In genomic region chr9:3328054-3328595, GRCm38 (mm10) we compare ENCODE assay signal across 19 mouse cellular contexts. TPM values are rescaled to one million over a fixed set of nuclear protein-coding genes. Genes with fewer than 3 reads are reported as not detected.
DNase-seq lines count a peak whose midpoint lies in the region; ATAC-seq and TF ChIP-seq lines count a peak whose summit lies in the region.
"Had no signal": no experiment of that assay in that cellular context is flagged by ENCODE, and none has a peak within 500 bp of the region (broad histone marks: within the 10 kb centered on the region; RNA-seq: fewer than 3 reads in every experiment).

No protein-coding gene starts in this region.

- DNase-seq in liver, result peak; percentile 55
- DNase-seq in thymus, postnatal 10 days (ENCODE audit: low spot score in 2 of 2), result no peak
- no peak for DNase-seq in left cerebral cortex, postnatal 36 days (ENCODE audit: low spot score in 2 of 2)
- DNase-seq in thymus, postnatal 14 days, result no peak
- DNase-seq: adrenal gland, adult 8-10 months; cerebellum, adult 2 months; gastrocnemius, postnatal 10 days; heart, adult 18-20 months; kidney, adult 11 months; kidney, postnatal 36 days; layer of hippocampus, adult 9-11 months; right cerebral cortex, postnatal 25 days; thymus, adult 2 months had no signal

- TF ChIP-seq POLR2A in bone marrow, adult 2 months (IDR thresholded peaks at IDR 0.05; ENCODE audit: borderline replicate concordance, control insufficient read depth, low read depth, low read length), result no peak

- intact Hi-C loops in left cerebral cortex, postnatal 36 days (cut with DNase I), result no loop called here

- 55% methylated on average over 3 of the region's 3 CpGs for WGBS in bone marrow, adult 2 months

- no peaks in the 10 kb centered on the region; the same call in 1 of the 2 replicates for H3K4me1 ChIP-seq in bone marrow, adult 2 months (ENCODE audit: control insufficient read depth, insufficient read depth, low read length)
- H3K4me1 ChIP-seq: hindbrain, embryonic 13.5 days; neural tube, embryonic 12.5 days had no signal

- H3K27ac ChIP-seq in bone marrow, adult 2 months (ENCODE audit: control insufficient read depth, insufficient read depth, low read depth, low read length, poor library complexity), result peak overlapping the region; percentile 79
- H3K27ac ChIP-seq: hindbrain, embryonic 13.5 days; neural tube, embryonic 12.5 days had no signal

- H3K4me3 ChIP-seq in bone marrow, adult 2 months (replicated peaks; ENCODE audit: control insufficient read depth, low read depth, low read length), result no peak overlapping the region
- H3K4me3 ChIP-seq: hindbrain, embryonic 13.5 days; neural tube, embryonic 12.5 days had no signal

- peak; percentile 40; the same call in 1 of the 2 replicates for ATAC-seq in common myeloid progenitor, adult 5-6 weeks (replicated peaks; ENCODE audit: low read depth, poor library complexity, severe bottlenecking)
- ATAC-seq in megakaryocyte progenitor cell, adult 5-6 weeks (replicated peaks; ENCODE audit: poor library complexity), result peak; percentile 58
- ATAC-seq: lung, postnatal 0 days had no signal

- no peak for TF ChIP-seq CTCF in bone marrow, adult 2 months (IDR thresholded peaks at IDR 0.05; ENCODE audit: control insufficient read depth, insufficient read depth, low read length)

RNA-seq across cellular contexts. Expression of gene Alkbh8, which starts 6.8 kb away (rescaled TPM):
- 8.2 and 9.5 TPM in 2 replicates for polyA plus RNA-seq in bone marrow, adult 2 months (2011; ENCODE audit: insufficient read depth, insufficient read length, low replicate concordance, missing spikeins)
- total RNA-seq in common myeloid progenitor, adult 5-6 weeks (2017), result 30.9 and 35.2 TPM in 2 replicates
- total RNA-seq in megakaryocyte progenitor cell, adult 5-6 weeks (2015), result 20.6 and 26.3 TPM in 2 replicates
- 17.9 and 21.5 TPM in 2 replicates for total RNA-seq in megakaryocyte progenitor cell, adult 5-6 weeks (2017)
- total RNA-seq in left cerebral cortex, postnatal 36 days (2021), result 10 to 100 TPM; 44.1 to 44.3 TPM
